Mouse (Mus musculus) C2C12 (cell line): ENCODE results near the gene Nrg3.

Experiments used
- CTCF ChIP-seq: IDR thresholded peaks from one replicate; pipeline ENCODE4 v1.5.1; 2011; ENCODE audit not compliant: control insufficient read depth, insufficient read depth, insufficient read length
- FOSL1 ChIP-seq: IDR thresholded peaks from one replicate; pipeline ENCODE4 v1.8.0; 2011; ENCODE audit warnings: mild to moderate bottlenecking, low read length; ENCODE audit not compliant: poor library complexity, insufficient read depth, severe bottlenecking
- USF1 ChIP-seq: IDR thresholded peaks from one replicate; pipeline ENCODE4 v1.6.1; 2011; ENCODE audit warnings: low read depth, mild to moderate bottlenecking, control low read depth, moderate library complexity

DNA sequence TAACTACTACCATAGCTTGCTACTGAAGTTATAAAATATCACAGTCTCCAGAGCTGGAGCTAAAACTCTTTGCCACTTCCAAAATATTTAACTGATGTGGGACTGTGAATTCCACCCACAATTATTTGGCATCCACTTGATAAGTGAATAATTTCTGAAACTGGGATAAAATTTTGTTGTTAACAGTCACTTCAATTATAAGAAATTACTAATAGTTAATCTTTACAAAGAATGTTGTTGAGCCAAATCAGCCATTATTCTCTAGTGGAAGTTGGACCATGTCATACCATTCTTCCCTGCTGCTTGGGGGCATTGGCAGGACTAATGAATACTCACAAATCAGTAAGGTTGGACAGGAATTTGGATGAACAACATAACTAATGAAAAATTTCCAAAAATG, 158.8 kb downstream of the Nrg3 start:
- no peak for TF ChIP-seq USF1
- TF ChIP-seq CTCF: no peak
- TF ChIP-seq FOSL1: no peak
